In the genomic region with DNA sequence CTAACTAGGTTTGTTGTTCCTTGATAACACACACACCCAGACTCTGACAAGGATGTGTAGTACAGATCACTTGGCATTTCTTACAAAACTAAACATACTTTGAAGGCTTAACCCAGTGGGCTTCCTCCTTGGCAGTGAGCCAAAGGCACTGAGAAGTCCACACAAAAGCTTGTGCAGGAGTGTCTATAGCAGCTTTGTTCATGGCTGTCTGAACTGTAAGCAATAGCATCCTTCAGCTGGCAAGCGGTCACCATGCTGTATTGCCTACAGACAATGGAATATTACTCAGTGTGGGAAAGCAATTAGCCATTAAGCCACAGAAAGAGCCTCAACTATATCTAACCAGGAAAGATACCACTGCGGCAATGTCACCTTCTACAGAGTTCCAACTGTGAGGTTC, we compare ENCODE assay signal across 15 mouse cellular contexts. TPM values are rescaled to one million over a fixed set of nuclear protein-coding genes. Genes with fewer than 3 reads are reported as not detected.
A peak's percentile ranks its signal among the peaks of the same experiment; 100 is the strongest.
DNase-seq lines count a peak whose midpoint lies in the region; ATAC-seq lines count a peak whose summit lies in the region.
"Had no signal": no experiment of that assay in that cellular context is flagged by ENCODE, and none has a peak within 500 bp of the region (broad histone marks: within the 10 kb centered on the region; RNA-seq: fewer than 3 reads in every experiment).

No protein-coding gene starts in this region.

- peak; percentile 66 for ATAC-seq in hindbrain, embryonic 12.5 days (ENCODE audit: low FRiP score)
- ATAC-seq in hindbrain, embryonic 11.5 days (ENCODE audit: low FRiP score) = no peak
- ATAC-seq in lung, embryonic 16.5 days (ENCODE audit: low read depth) = peak; percentile 71
- no peak for ATAC-seq in heart, embryonic 12.5 days (ENCODE audit: insufficient number of reproducible peaks, low FRiP score)
- ATAC-seq: CD4-positive, CD25-positive, alpha-beta regulatory T cell, adult 4 months had no signal

- WGBS in hindbrain, embryonic 12.5 days = 58% methylated on average over 2 of the region's 2 CpGs
- 81% methylated on average over 2 of the region's 2 CpGs for WGBS in hindbrain, embryonic 11.5 days
- WGBS in lung, embryonic 16.5 days = 72% methylated on average over 2 of the region's 2 CpGs
- 87% methylated on average over 2 of the region's 2 CpGs for WGBS in heart, embryonic 12.5 days

- no peaks in the 10 kb centered on the region for H3K36me3 ChIP-seq in hindbrain, embryonic 12.5 days
- no peaks in the 10 kb centered on the region for H3K36me3 ChIP-seq in hindbrain, embryonic 11.5 days (ENCODE audit: control insufficient read depth, insufficient read depth, low read length)
- H3K36me3 ChIP-seq in lung, embryonic 16.5 days (ENCODE audit: control insufficient read depth, insufficient read depth, low read length) = no peaks in the 10 kb centered on the region
- H3K36me3 ChIP-seq in heart, embryonic 12.5 days = no peaks in the 10 kb centered on the region
- H3K36me3 ChIP-seq: limb, embryonic 10.5 days had no signal

- H3K9me3 ChIP-seq in hindbrain, embryonic 12.5 days (replicated peaks) = peaks cover 4% of the 10 kb centered on the region; the same call in 1 of the 2 replicates
- no peaks in the 10 kb centered on the region for H3K9me3 ChIP-seq in hindbrain, embryonic 11.5 days (ENCODE audit: control insufficient read depth, low read length)
- no peaks in the 10 kb centered on the region for H3K9me3 ChIP-seq in lung, embryonic 16.5 days (ENCODE audit: control insufficient read depth, low read length)
- 0 out of 2 replicates have a peak, but pooled peaks cover 3% of the 10 kb centered on the region for H3K9me3 ChIP-seq in heart, embryonic 12.5 days (replicated peaks)
- H3K9me3 ChIP-seq: limb, embryonic 10.5 days had no signal

- no peak for DNase-seq in hindbrain, embryonic 11.5 days (ENCODE audit: low spot score)
- peak; percentile 70 for DNase-seq in retina, postnatal 1 day
- DNase-seq in retina, embryonic 14.5 days (ENCODE audit: low spot score) = no peak
- no peak for DNase-seq in thymus, postnatal 36 days
- DNase-seq: cerebellum, adult 8-10 months; kidney, adult 2 months; kidney, postnatal 36 days; right cerebral cortex, postnatal 25 days had no signal

- no peaks in the 10 kb centered on the region for H3K27me3 ChIP-seq in hindbrain, embryonic 12.5 days
- no peaks in the 10 kb centered on the region for H3K27me3 ChIP-seq in hindbrain, embryonic 11.5 days (ENCODE audit: control insufficient read depth, insufficient read depth, low read length)
- H3K27me3 ChIP-seq in lung, embryonic 16.5 days (ENCODE audit: control insufficient read depth, insufficient read depth, low read depth, low read length) = no peaks in the 10 kb centered on the region
- H3K27me3 ChIP-seq in heart, embryonic 12.5 days (replicated peaks) = no peaks in the 10 kb centered on the region

- H3K27ac ChIP-seq in hindbrain, embryonic 12.5 days = no peak overlapping the region
- H3K27ac ChIP-seq in hindbrain, embryonic 11.5 days (ENCODE audit: low read depth, low read length) = no peak overlapping the region
- no peak overlapping the region for H3K27ac ChIP-seq in lung, embryonic 16.5 days (ENCODE audit: low read length)
- H3K27ac ChIP-seq in heart, embryonic 12.5 days (ENCODE audit: poor library complexity, severe bottlenecking) = no peak overlapping the region
- H3K27ac ChIP-seq: limb, embryonic 10.5 days; liver, embryonic 14.5 days had no signal

- H3K9ac ChIP-seq in hindbrain, embryonic 12.5 days = no peak overlapping the region
- H3K9ac ChIP-seq in hindbrain, embryonic 11.5 days (ENCODE audit: low read depth, low read length) = no peak overlapping the region
- no peak overlapping the region for H3K9ac ChIP-seq in lung, embryonic 16.5 days (ENCODE audit: low read length)
- no peak overlapping the region for H3K9ac ChIP-seq in heart, embryonic 12.5 days
- H3K9ac ChIP-seq: liver, embryonic 14.5 days had no signal

- H3K4me2 ChIP-seq in hindbrain, embryonic 12.5 days (replicated peaks) = no peak overlapping the region
- no peak overlapping the region for H3K4me2 ChIP-seq in hindbrain, embryonic 11.5 days (replicated peaks; ENCODE audit: low read depth, low read length)
- H3K4me2 ChIP-seq in lung, embryonic 16.5 days (ENCODE audit: low read depth, low read length) = no peak overlapping the region
- H3K4me2 ChIP-seq in heart, embryonic 12.5 days = no peak overlapping the region
- H3K4me2 ChIP-seq: heart, embryonic 11.5 days had no signal

- peaks cover 2% of the 10 kb centered on the region; the same call in 1 of the 2 replicates for H3K4me1 ChIP-seq in hindbrain, embryonic 12.5 days
- no peaks in the 10 kb centered on the region for H3K4me1 ChIP-seq in hindbrain, embryonic 11.5 days (replicated peaks; ENCODE audit: control insufficient read depth, insufficient read depth, low read length)
- H3K4me1 ChIP-seq in lung, embryonic 16.5 days (replicated peaks; ENCODE audit: control insufficient read depth, insufficient read depth, low read length) = no peaks in the 10 kb centered on the region; the same call in 1 of the 2 replicates
- H3K4me1 ChIP-seq in heart, embryonic 12.5 days (replicated peaks) = peaks cover 2% of the 10 kb centered on the region; the same call in 1 of the 2 replicates

- H3K4me3 ChIP-seq in hindbrain, embryonic 12.5 days = no peak overlapping the region
- no peak overlapping the region for H3K4me3 ChIP-seq in hindbrain, embryonic 11.5 days (ENCODE audit: low read depth, low read length)
- no peak overlapping the region for H3K4me3 ChIP-seq in lung, embryonic 16.5 days (ENCODE audit: low read length)
- no peak overlapping the region for H3K4me3 ChIP-seq in heart, embryonic 12.5 days
- H3K4me3 ChIP-seq: limb, embryonic 10.5 days had no signal

RNA-seq across cellular contexts. Expression of a gene that starts 23.3 kb away (rescaled TPM):
- 13.6 and 15.9 TPM in 2 replicates for polyA plus RNA-seq in hindbrain, embryonic 12.5 days (2016; fragmentation: Nextera tagmentation; extraction: Ambion mirVana)
- polyA plus RNA-seq in hindbrain, embryonic 11.5 days (2014; fragmentation: Nextera tagmentation; extraction: Ambion mirVana) = 17.4 and 21.2 TPM in 2 replicates
- 4.4 and 9.4 TPM in 2 replicates for polyA plus RNA-seq in lung, embryonic 16.5 days (2015; fragmentation: Nextera tagmentation; extraction: Ambion mirVana)
- 1.7 and 2.2 TPM in 2 replicates for polyA plus RNA-seq in heart, embryonic 12.5 days (2016; fragmentation: Nextera tagmentation; extraction: Ambion mirVana)

RNA-seq across cellular contexts. Expression of a gene that starts 42.5 kb away (rescaled TPM):
- 20.1 and 38.1 TPM in 2 replicates for polyA plus RNA-seq in hindbrain, embryonic 12.5 days (2016; fragmentation: Nextera tagmentation; extraction: Ambion mirVana)
- polyA plus RNA-seq in hindbrain, embryonic 11.5 days (2014; fragmentation: Nextera tagmentation; extraction: Ambion mirVana) = 25.1 and 29.2 TPM in 2 replicates
- polyA plus RNA-seq in lung, embryonic 16.5 days (2015; fragmentation: Nextera tagmentation; extraction: Ambion mirVana) = 48.1 and 53.8 TPM in 2 replicates
- polyA plus RNA-seq in heart, embryonic 12.5 days (2016; fragmentation: Nextera tagmentation; extraction: Ambion mirVana) = 122 and 144 TPM in 2 replicates

Comparison
In these comparisons a context has a peak if more than half of its experiments do, and no peak if none do; other contexts are left out.
1. ATAC-seq: peak in hindbrain, embryonic 12.5 days (single experiment) and lung, embryonic 16.5 days (single experiment); none in hindbrain, embryonic 11.5 days (single experiment) and heart, embryonic 12.5 days (single experiment).